In genomic region chr10:43667086-43667690, GRCm38 (mm10) we compare ENCODE assay signal across 8 mouse cellular contexts.
DNase-seq lines count a peak whose midpoint lies in the region; ATAC-seq and TF ChIP-seq lines count a peak whose summit lies in the region.

No protein-coding gene starts in this region.

- no peak for TF ChIP-seq CTCF in liver, embryonic 14.5 days (IDR thresholded peaks at IDR 0.05; ENCODE audit: low read depth)

- no peak overlapping the region for H3K9ac ChIP-seq in heart, embryonic 11.5 days (ENCODE audit: low read depth, low read length)
- H3K9ac ChIP-seq in embryonic facial prominence, embryonic 15.5 days: no peak overlapping the region
- peak overlapping the region; percentile 63 for H3K9ac ChIP-seq in liver, embryonic 14.5 days (replicated peaks)

- no peaks in the 10 kb centered on the region for H3K27me3 ChIP-seq in heart, embryonic 11.5 days (ENCODE audit: control insufficient read depth, insufficient read depth, low read length)
- H3K27me3 ChIP-seq in embryonic facial prominence, embryonic 15.5 days: no peaks in the 10 kb centered on the region
- H3K27me3 ChIP-seq in liver, embryonic 14.5 days (ENCODE audit: control insufficient read depth, insufficient read depth, low read length): no peaks in the 10 kb centered on the region

- no peak overlapping the region for H3K27ac ChIP-seq in heart, embryonic 11.5 days (ENCODE audit: low read depth, low read length)
- no peak overlapping the region for H3K27ac ChIP-seq in embryonic facial prominence, embryonic 15.5 days (replicated peaks)
- peak overlapping the region; percentile 86 for H3K27ac ChIP-seq in liver, embryonic 14.5 days

- no peaks in the 10 kb centered on the region; the same call in 1 of the 2 replicates for H3K36me3 ChIP-seq in heart, embryonic 11.5 days (ENCODE audit: control insufficient read depth, insufficient read depth, low read length)
- no peaks in the 10 kb centered on the region for H3K36me3 ChIP-seq in embryonic facial prominence, embryonic 15.5 days
- H3K36me3 ChIP-seq in liver, embryonic 14.5 days (replicated peaks; ENCODE audit: control insufficient read depth, insufficient read depth, low read depth): no peaks in the 10 kb centered on the region

- WGBS in heart, embryonic 11.5 days (ENCODE audit: insufficient replicate concordance): 49% methylated on average over 25 of the region's 25 CpGs
- 65% methylated on average over 25 of the region's 25 CpGs for WGBS in embryonic facial prominence, embryonic 15.5 days
- WGBS in liver, embryonic 14.5 days (ENCODE audit: insufficient replicate concordance): 40% methylated on average over 25 of the region's 25 CpGs

- ATAC-seq in heart, embryonic 11.5 days (replicated peaks; ENCODE audit: insufficient number of reproducible peaks, low FRiP score, low TSS enrichment): 0 out of 2 replicates have a peak, but pooled peaks have one; percentile 33
- no peak for ATAC-seq in embryonic facial prominence, embryonic 15.5 days (ENCODE audit: insufficient number of reproducible peaks, low FRiP score, low TSS enrichment, low read depth)
- ATAC-seq in liver, embryonic 14.5 days (ENCODE audit: insufficient read depth): peak; percentile 55; the same call in 1 of the 2 replicates

- peak overlapping the region; percentile 16; the same call in 1 of the 2 replicates for H3K4me3 ChIP-seq in heart, embryonic 11.5 days (ENCODE audit: low read depth, low read length)
- no peak overlapping the region for H3K4me3 ChIP-seq in embryonic facial prominence, embryonic 15.5 days (replicated peaks)
- H3K4me3 ChIP-seq in liver, embryonic 14.5 days (ENCODE audit: insufficient read depth in 1 of 2, low read depth in 2 of 2, low read length in 2 of 2): peak overlapping the region; percentile 49 to 63

- DNase-seq in heart, adult 8-10 months (ENCODE audit: low spot score): no peak
- peak; percentile 45 for DNase-seq in A20 (ENCODE audit: low read depth, low spot score)
- DNase-seq in liver, embryonic 14.5 days (ENCODE audit: low read depth in 3 of 3, low spot score in 3 of 3): no peak
- no peak for DNase-seq in adrenal gland, adult 8-10 months
- no peak for DNase-seq in left cerebral cortex, adult 9 months (ENCODE audit: low spot score in 2 of 2)
- no peak for DNase-seq in cerebellum, postnatal 10 days

- H3K4me1 ChIP-seq in heart, embryonic 11.5 days (ENCODE audit: control insufficient read depth, insufficient read depth, low read length): peaks cover 12% of the 10 kb centered on the region
- peaks cover 8% of the 10 kb centered on the region; the same call in 1 of the 2 replicates for H3K4me1 ChIP-seq in embryonic facial prominence, embryonic 15.5 days
- H3K4me1 ChIP-seq in liver, embryonic 14.5 days (replicated peaks; ENCODE audit: control insufficient read depth in 2 of 2, insufficient read depth in 2 of 2, low read length in 1 of 2): peaks cover 73 to 77% of the 10 kb centered on the region in 2 experiments

- no peaks in the 10 kb centered on the region for H3K9me3 ChIP-seq in heart, embryonic 11.5 days (replicated peaks; ENCODE audit: control insufficient read depth, low read length)
- H3K9me3 ChIP-seq in embryonic facial prominence, embryonic 15.5 days (replicated peaks): no peaks in the 10 kb centered on the region
- no peaks in the 10 kb centered on the region for H3K9me3 ChIP-seq in liver, embryonic 14.5 days (ENCODE audit: control insufficient read depth, low read length)

- TF ChIP-seq EP300 in liver, embryonic 14.5 days (IDR thresholded peaks at IDR 0.05; ENCODE audit: low read depth): no peak

- peak overlapping the region; percentile 59 for H3K4me2 ChIP-seq in heart, embryonic 11.5 days
- peak overlapping the region; percentile 17; the same call in 1 of the 2 replicates for H3K4me2 ChIP-seq in embryonic facial prominence, embryonic 15.5 days (replicated peaks)
- H3K4me2 ChIP-seq in liver, embryonic 14.5 days (ENCODE audit: low read depth): peak overlapping the region; percentile 85

Comparison
In these comparisons a context has a peak if more than half of its experiments do, and no peak if none do; other contexts are left out.
1. H3K4me2 ChIP-seq: peak in every context shown above with its lines; median percentile 85 in liver, embryonic 14.5 days; 59 in heart, embryonic 11.5 days; 17 in embryonic facial prominence, embryonic 15.5 days.